Mouse (Mus musculus) megakaryocyte, embryonic 14.5 days (primary cell): ENCODE data around the gene Arid5b.

Source experiments
- FLI1 ChIP-seq: IDR thresholded peaks from 2 replicates; pipeline ENCODE4 v1.6.1; 2012; ENCODE audit warnings: low read length, inconsistent platforms, mixed read lengths
- GATA1 ChIP-seq: IDR thresholded peaks from 3 replicates; pipeline ENCODE4 v1.6.1; 2012; ENCODE audit warnings: mixed read lengths, low read length, inconsistent platforms, borderline replicate concordance

DNA sequence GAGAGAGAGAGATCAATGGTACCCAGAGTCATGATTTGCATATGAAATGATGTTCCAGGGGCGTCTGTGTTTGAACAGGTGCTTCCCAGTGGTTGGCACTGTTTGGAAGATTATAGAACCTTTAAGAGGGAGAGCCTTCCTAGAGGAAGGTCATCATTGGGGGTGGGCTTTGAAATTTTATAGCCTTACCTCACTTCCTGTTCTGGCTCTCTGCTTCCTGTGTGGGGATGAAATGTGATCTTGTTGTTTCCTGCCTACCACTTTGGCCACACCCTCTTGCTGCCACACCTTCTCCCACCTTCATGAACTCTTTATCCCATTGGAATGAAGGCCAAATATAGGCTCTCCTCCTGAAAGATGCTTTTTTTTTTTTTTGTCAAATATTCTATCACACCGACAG lies 55.9 kb downstream of the Arid5b start:
- no peak for TF ChIP-seq GATA1
- TF ChIP-seq FLI1 = no peak
